Mouse (Mus musculus) forebrain, embryonic 15.5 days (tissue): ENCODE data around the gene Cfap77. TPM values are rescaled to one million over a fixed set of nuclear protein-coding genes. Genes with fewer than 3 reads are reported as not detected.
A peak's percentile ranks its signal among the peaks of the same experiment; 100 is the strongest.

ENCODE experiments used
- ATAC-seq: fragments of 200-750 bp; cut with Nextera tagmentation; replicated peaks from 2 replicates; pipeline ENCODE4 v1.8.0; 2017; ENCODE audit warnings: mild to moderate bottlenecking, moderate TSS enrichment, moderate library complexity
- H3K27ac ChIP-seq: fragments of 300-500 bp; sonication (generic); replicated peaks from 2 replicates; pipeline ENCODE4 v1.5.1; 2015; ENCODE audit warnings: mild to moderate bottlenecking, inconsistent platforms
- H3K27me3 ChIP-seq: fragments of 300-500 bp; sonication (generic); 2 replicates; pipeline ENCODE4 v1.6.1; 2015; ENCODE audit warnings: inconsistent platforms
- H3K36me3 ChIP-seq: fragments of 300-500 bp; sonication (generic); 2 replicates; pipeline ENCODE4 v1.6.1; 2015; ENCODE audit warnings: mild to moderate bottlenecking, inconsistent platforms
- H3K4me1 ChIP-seq: fragments of 300-500 bp; sonication (generic); 2 replicates; pipeline ENCODE4 v1.6.1; 2015; ENCODE audit warnings: inconsistent platforms
- H3K4me2 ChIP-seq: fragments of 300-500 bp; sonication (generic); replicated peaks from 2 replicates; pipeline ENCODE4 v1.6.1; 2015; ENCODE audit warnings: mild to moderate bottlenecking, inconsistent platforms
- H3K4me3 ChIP-seq: fragments of 300-500 bp; sonication (generic); 2 replicates; pipeline ENCODE4 v1.5.1; 2015; ENCODE audit warnings: mild to moderate bottlenecking, inconsistent platforms
- H3K9ac ChIP-seq: fragments of 300-500 bp; sonication (generic); replicated peaks from 2 replicates; pipeline ENCODE4 v1.6.1; 2015; ENCODE audit warnings: mild to moderate bottlenecking, inconsistent platforms
- H3K9me3 ChIP-seq: fragments of 300-500 bp; sonication (generic); 2 replicates; pipeline ENCODE4 v1.6.1; 2016; ENCODE audit warnings: inconsistent platforms
- WGBS: fragments of 180-500 bp; shearing (Covaris S2); methylation state at CpG from one replicate; pipeline ENCODE4 v1.1.7; 2015; ENCODE audit warnings: mixed read lengths; 5-methylcytosine and 5-hydroxymethylcytosine counted together
- polyA plus RNA-seq: library from polyadenylated mRNA; unstranded; fragments of >200 nt; fragmentation: Nextera tagmentation; extraction: Ambion mirVana; gene quantifications from 2 replicates; pipeline ENCODE4 v1.2.1, GENCODE M21; 2015

Cfap77 gene
- polyA plus RNA-seq, 1 experiment from 2014 or later, result not detected

DNA sequence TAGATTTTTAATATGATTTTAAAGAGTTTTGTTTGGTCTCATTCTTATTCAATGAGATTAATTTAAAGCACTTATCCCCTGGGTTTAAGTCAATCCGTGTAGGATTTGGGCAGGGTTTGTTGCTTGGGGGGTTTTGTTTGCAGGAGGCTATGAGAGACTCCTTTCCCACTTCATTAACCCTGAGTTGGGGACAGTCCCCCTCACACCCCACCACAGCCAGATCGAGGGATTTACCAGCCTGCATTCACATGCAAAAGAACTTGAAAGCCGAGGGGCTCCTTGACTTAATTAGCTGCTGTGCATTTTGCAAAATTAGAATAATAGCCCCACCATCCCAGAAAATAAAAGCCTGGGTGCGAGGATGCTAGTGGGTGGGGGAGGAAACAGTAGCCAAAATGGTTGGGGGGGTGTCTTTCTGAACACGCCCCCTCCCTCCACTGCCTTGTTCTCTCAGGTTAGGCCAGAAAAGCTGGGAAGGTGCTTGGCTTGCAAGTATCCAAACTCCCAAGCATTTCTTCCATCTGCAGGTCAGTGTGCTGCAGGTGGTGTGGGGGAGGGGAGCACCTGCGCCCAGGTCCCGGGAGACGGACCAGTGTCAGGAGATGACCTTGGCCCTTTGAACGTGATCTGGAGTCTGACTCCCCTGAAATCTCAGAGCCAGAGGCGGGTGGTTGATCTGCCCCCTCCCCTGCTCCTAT lies 147.0 kb downstream of the Cfap77 start:
- Histone ChIP-seq H3K9me3 (no peaks in the 10 kb centered on the region), H3K36me3 (peaks cover 8% of the 10 kb centered on the region; the same call in 1 of the 2 replicates), H3K27ac (no peak overlapping the region), H3K9ac (0 out of 2 replicates have a peak overlapping the region, but pooled peaks have one; percentile 25), H3K4me2 (peak overlapping the region; percentile 35), H3K27me3 (peaks cover 79% of the 10 kb centered on the region), H3K4me1 (peaks cover 33% of the 10 kb centered on the region), H3K4me3 (peak overlapping the region; percentile 18)
- WGBS, result under 1% methylated on average over 10 of the region's 10 CpGs
- ATAC-seq, result 0 out of 2 replicates have a peak, but pooled peaks have one; percentile 48

- H3K4me1 ChIP-seq, result peaks cover 22% of the 10 kb centered on the region
- no peak overlapping the region for H3K27ac ChIP-seq
- H3K4me3 ChIP-seq, result no peak overlapping the region
- H3K9me3 ChIP-seq, result no peaks in the 10 kb centered on the region
- H3K4me2 ChIP-seq, result no peak overlapping the region
- WGBS, result 41% methylated on average over 4 of the region's 4 CpGs
- H3K9ac ChIP-seq, result no peak overlapping the region
- peaks cover 8% of the 10 kb centered on the region; the same call in 1 of the 2 replicates for H3K36me3 ChIP-seq
- ATAC-seq, result no peak
- H3K27me3 ChIP-seq, result peaks cover 59% of the 10 kb centered on the region
Measured at GRCm38 (mm10) chr2:28905561-28905960, 149.3 kb downstream of the Cfap77 start.

DNA sequence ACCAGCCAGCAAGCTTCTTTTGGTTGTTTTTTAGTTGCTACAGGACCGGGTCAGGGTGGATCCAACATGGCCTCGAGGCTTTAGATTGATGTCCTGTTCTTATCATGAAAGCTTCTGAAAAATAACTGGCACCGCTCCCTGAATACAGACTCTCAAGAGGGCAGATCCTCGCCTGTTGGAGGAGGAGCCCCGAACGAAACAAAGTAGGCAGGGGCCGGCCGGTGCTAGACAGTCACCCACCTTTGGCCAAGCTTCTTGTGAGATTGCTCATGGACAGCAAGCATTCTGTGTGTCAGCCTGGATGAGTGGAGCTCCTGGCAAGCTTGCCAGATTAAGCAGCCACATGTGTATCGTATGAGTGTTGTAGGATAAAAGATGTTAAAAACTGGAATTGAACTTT lies 150.1 kb downstream of the Cfap77 start:
- ATAC-seq, result no peak
- H3K36me3 ChIP-seq, result peaks cover 8% of the 10 kb centered on the region; the same call in 1 of the 2 replicates
- H3K4me3 ChIP-seq, result no peak overlapping the region
- peaks cover 22% of the 10 kb centered on the region for H3K4me1 ChIP-seq
- H3K27me3 ChIP-seq, result peaks cover 51% of the 10 kb centered on the region
- H3K9me3 ChIP-seq, result no peaks in the 10 kb centered on the region
- no peak overlapping the region for H3K27ac ChIP-seq
- H3K9ac ChIP-seq, result no peak overlapping the region
- no peak overlapping the region for H3K4me2 ChIP-seq
- WGBS, result 83% methylated on average over 9 of the region's 9 CpGs

GRCm38 (mm10) chr2:28903871-28904270 lies 151.0 kb downstream of the Cfap77 start:
- Histone ChIP-seq H3K27me3 (peaks cover 42% of the 10 kb centered on the region), H3K4me2 (no peak overlapping the region), H3K9me3 (no peaks in the 10 kb centered on the region), H3K27ac (no peak overlapping the region), H3K4me1 (peaks cover 15% of the 10 kb centered on the region), H3K36me3 (peaks cover 11% of the 10 kb centered on the region; the same call in 1 of the 2 replicates), H3K4me3 (no peak overlapping the region), H3K9ac (no peak overlapping the region)
- ATAC-seq, result no peak
- 86% methylated on average over 5 of the region's 5 CpGs for WGBS

GRCm38 (mm10) chr2:28902291-28902690 lies 152.6 kb downstream of the Cfap77 start:
- Histone ChIP-seq H3K36me3 (peaks cover 13% of the 10 kb centered on the region; the same call in 1 of the 2 replicates), H3K4me3 (no peak overlapping the region), H3K27ac (no peak overlapping the region), H3K4me2 (no peak overlapping the region), H3K4me1 (no peaks in the 10 kb centered on the region; the same call in 1 of the 2 replicates), H3K9me3 (no peaks in the 10 kb centered on the region), H3K27me3 (peaks cover 27% of the 10 kb centered on the region), H3K9ac (no peak overlapping the region)
- ATAC-seq, result no peak
- 83% methylated on average over 8 of the region's 8 CpGs for WGBS

GRCm38 (mm10) chr2:28897340-28897899 lies 157.4 kb downstream of the Cfap77 start:
- Histone ChIP-seq H3K4me1 (no peaks in the 10 kb centered on the region), H3K27ac (no peak overlapping the region), H3K4me2 (no peak overlapping the region), H3K36me3 (peaks cover 10% of the 10 kb centered on the region; the same call in 1 of the 2 replicates), H3K27me3 (no peaks in the 10 kb centered on the region), H3K9ac (no peak overlapping the region), H3K4me3 (no peak overlapping the region), H3K9me3 (no peaks in the 10 kb centered on the region)
- 66% methylated on average over 4 of the region's 4 CpGs for WGBS
- ATAC-seq, result no peak

DNA sequence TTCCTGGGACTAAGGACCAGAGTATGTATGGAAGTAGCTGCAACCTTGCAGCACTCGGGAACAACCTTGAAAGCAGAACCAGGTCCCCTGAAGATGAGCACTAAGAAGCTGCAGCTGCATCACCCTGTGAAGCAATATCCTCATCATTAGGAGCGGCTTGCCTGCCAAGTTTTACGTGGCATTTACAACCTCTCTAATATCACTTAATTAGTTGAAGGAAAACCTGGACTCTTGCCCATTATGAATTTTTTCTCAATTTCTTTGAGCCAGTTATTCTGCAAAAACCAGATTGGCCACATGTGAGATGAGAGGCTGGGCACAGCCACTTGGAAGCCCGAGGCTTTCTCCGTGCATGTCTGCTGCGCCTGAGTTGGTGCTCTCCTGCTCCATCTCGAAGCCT lies 159.0 kb downstream of the Cfap77 start:
- no peak for ATAC-seq
- Histone ChIP-seq H3K9ac (no peak overlapping the region), H3K27me3 (no peaks in the 10 kb centered on the region), H3K9me3 (no peaks in the 10 kb centered on the region), H3K27ac (no peak overlapping the region), H3K4me1 (no peaks in the 10 kb centered on the region), H3K36me3 (peaks cover 14% of the 10 kb centered on the region; the same call in 1 of the 2 replicates), H3K4me2 (no peak overlapping the region), H3K4me3 (no peak overlapping the region)
- 73% methylated on average over 7 of the region's 7 CpGs for WGBS

DNA sequence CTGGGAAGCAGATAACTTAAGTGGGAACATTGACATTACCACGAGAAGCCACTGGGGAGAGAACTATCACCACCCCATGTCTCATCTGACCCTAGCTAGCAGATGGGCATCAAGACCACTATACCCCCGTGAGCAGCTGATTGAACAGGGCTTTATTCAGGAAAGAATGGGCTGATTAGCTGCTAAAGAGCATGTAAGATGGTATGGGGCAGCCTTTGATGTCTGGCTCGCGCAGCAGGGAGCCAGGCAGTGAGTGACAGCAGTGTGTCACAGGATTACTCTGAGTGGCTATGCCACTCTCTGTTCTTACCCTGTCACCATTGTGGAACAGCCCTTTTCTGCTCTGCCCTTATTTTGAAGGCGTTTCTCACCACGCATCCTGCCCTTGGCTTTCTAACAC lies 161.3 kb downstream of the Cfap77 start:
- no peak overlapping the region for H3K27ac ChIP-seq
- WGBS, result 44% methylated on average over 6 of the region's 6 CpGs
- H3K27me3 ChIP-seq, result no peaks in the 10 kb centered on the region
- H3K4me2 ChIP-seq, result no peak overlapping the region
- no peak overlapping the region for H3K4me3 ChIP-seq
- no peak overlapping the region for H3K9ac ChIP-seq
- no peaks in the 10 kb centered on the region for H3K4me1 ChIP-seq
- H3K9me3 ChIP-seq, result no peaks in the 10 kb centered on the region
- ATAC-seq, result no peak
- peaks cover 22% of the 10 kb centered on the region; the same call in 1 of the 2 replicates for H3K36me3 ChIP-seq

- no peak overlapping the region for H3K27ac ChIP-seq
- WGBS, result 12% methylated on average over 1 of the region's 1 CpGs
- H3K36me3 ChIP-seq, result peaks cover 24% of the 10 kb centered on the region; the same call in 1 of the 2 replicates
- no peak overlapping the region for H3K4me3 ChIP-seq
- no peaks in the 10 kb centered on the region for H3K27me3 ChIP-seq
- H3K4me1 ChIP-seq, result no peaks in the 10 kb centered on the region
- H3K9me3 ChIP-seq, result no peaks in the 10 kb centered on the region
- no peak overlapping the region for H3K9ac ChIP-seq
- H3K4me2 ChIP-seq, result no peak overlapping the region
- ATAC-seq, result no peak
Measured at GRCm38 (mm10) chr2:28892796-28893195, 162.1 kb downstream of the Cfap77 start.

GRCm38 (mm10) chr2:28884914-28885313 lies 170.0 kb downstream of the Cfap77 start:
- no peak overlapping the region for H3K9ac ChIP-seq
- H3K36me3 ChIP-seq, result peaks cover 36% of the 10 kb centered on the region; the same call in 1 of the 2 replicates
- H3K27ac ChIP-seq, result no peak overlapping the region
- H3K9me3 ChIP-seq, result no peaks in the 10 kb centered on the region
- peaks cover 2% of the 10 kb centered on the region; the same call in 1 of the 2 replicates for H3K4me1 ChIP-seq
- no peak overlapping the region for H3K4me2 ChIP-seq
- H3K27me3 ChIP-seq, result no peaks in the 10 kb centered on the region
- WGBS, result 38% methylated on average over 4 of the region's 4 CpGs
- no peak for ATAC-seq
- no peak overlapping the region for H3K4me3 ChIP-seq

GRCm38 (mm10) chr2:28882826-28883485 lies 171.9 kb downstream of the Cfap77 start:
- Histone ChIP-seq H3K36me3 (peaks cover 26% of the 10 kb centered on the region; the same call in 1 of the 2 replicates), H3K9ac (no peak overlapping the region), H3K27ac (no peak overlapping the region), H3K4me3 (no peak overlapping the region), H3K27me3 (no peaks in the 10 kb centered on the region), H3K4me1 (peaks cover 2% of the 10 kb centered on the region; the same call in 1 of the 2 replicates), H3K9me3 (no peaks in the 10 kb centered on the region), H3K4me2 (no peak overlapping the region)
- no peak for ATAC-seq
- 58% methylated on average over 6 of the region's 6 CpGs for WGBS

- H3K27ac ChIP-seq, result no peak overlapping the region
- H3K4me2 ChIP-seq, result no peak overlapping the region
- no peak overlapping the region for H3K4me3 ChIP-seq
- H3K27me3 ChIP-seq, result no peaks in the 10 kb centered on the region
- no peak for ATAC-seq
- WGBS, result 83% methylated on average over 3 of the region's 3 CpGs
- peaks cover 2% of the 10 kb centered on the region; the same call in 1 of the 2 replicates for H3K4me1 ChIP-seq
- no peaks in the 10 kb centered on the region for H3K9me3 ChIP-seq
- no peak overlapping the region for H3K9ac ChIP-seq
- H3K36me3 ChIP-seq, result peaks cover 20% of the 10 kb centered on the region; the same call in 1 of the 2 replicates
Measured at GRCm38 (mm10) chr2:28882047-28882446, 172.8 kb downstream of the Cfap77 start.
